Mouse (Mus musculus) forebrain, embryonic 10.5 days (tissue): ENCODE results near the gene Bcl11a. TPM values are rescaled to one million over a fixed set of nuclear protein-coding genes. Genes with fewer than 3 reads are reported as not detected.

Experiments used
- DNase-seq: peaks from one replicate; pipeline ENCODE4 v3.0.0-alpha.2; 2017; ENCODE audit warnings: low spot score; ENCODE audit errors: extremely low spot score
- H3K27ac ChIP-seq: fragments of 300-500 bp; sonication (generic); 2 replicates; pipeline ENCODE4 v1.5.1; 2016; ENCODE audit warnings: mild to moderate bottlenecking
- H3K27me3 ChIP-seq: fragments of 300-500 bp; sonication (generic); 2 replicates; pipeline ENCODE4 v1.6.1; 2016; ENCODE audit warnings: mild to moderate bottlenecking; ENCODE audit not compliant: poor library complexity, severe bottlenecking
- H3K36me3 ChIP-seq: fragments of 300-500 bp; sonication (generic); replicated peaks from 2 replicates; pipeline ENCODE4 v1.6.1; 2016; ENCODE audit warnings: mild to moderate bottlenecking, moderate library complexity
- H3K4me1 ChIP-seq: fragments of 300-500 bp; sonication (generic); 2 replicates; pipeline ENCODE4 v1.6.1; 2016
- H3K4me3 ChIP-seq: fragments of 300-500 bp; sonication (generic); 2 replicates; pipeline ENCODE4 v1.5.1; 2016; ENCODE audit warnings: mild to moderate bottlenecking, moderate library complexity
- H3K9me3 ChIP-seq: fragments of 300-500 bp; sonication (generic); 2 replicates; pipeline ENCODE4 v1.6.1; 2016; ENCODE audit warnings: mild to moderate bottlenecking, moderate library complexity
- WGBS: fragments of 180-500 bp; shearing (Covaris S2); methylation state at CpG from one replicate; pipeline ENCODE4 v1.1.7; 2016; 5-methylcytosine and 5-hydroxymethylcytosine counted together
- polyA plus RNA-seq: library from polyadenylated mRNA; unstranded; fragments of >200 nt; fragmentation: Nextera tagmentation; extraction: Ambion mirVana; gene quantifications from 2 replicates; pipeline ENCODE4 v1.2.1, GENCODE M21; 2016

Gene Bcl11a
- 37.6 and 44.1 TPM in 2 replicates for polyA plus RNA-seq

DNA sequence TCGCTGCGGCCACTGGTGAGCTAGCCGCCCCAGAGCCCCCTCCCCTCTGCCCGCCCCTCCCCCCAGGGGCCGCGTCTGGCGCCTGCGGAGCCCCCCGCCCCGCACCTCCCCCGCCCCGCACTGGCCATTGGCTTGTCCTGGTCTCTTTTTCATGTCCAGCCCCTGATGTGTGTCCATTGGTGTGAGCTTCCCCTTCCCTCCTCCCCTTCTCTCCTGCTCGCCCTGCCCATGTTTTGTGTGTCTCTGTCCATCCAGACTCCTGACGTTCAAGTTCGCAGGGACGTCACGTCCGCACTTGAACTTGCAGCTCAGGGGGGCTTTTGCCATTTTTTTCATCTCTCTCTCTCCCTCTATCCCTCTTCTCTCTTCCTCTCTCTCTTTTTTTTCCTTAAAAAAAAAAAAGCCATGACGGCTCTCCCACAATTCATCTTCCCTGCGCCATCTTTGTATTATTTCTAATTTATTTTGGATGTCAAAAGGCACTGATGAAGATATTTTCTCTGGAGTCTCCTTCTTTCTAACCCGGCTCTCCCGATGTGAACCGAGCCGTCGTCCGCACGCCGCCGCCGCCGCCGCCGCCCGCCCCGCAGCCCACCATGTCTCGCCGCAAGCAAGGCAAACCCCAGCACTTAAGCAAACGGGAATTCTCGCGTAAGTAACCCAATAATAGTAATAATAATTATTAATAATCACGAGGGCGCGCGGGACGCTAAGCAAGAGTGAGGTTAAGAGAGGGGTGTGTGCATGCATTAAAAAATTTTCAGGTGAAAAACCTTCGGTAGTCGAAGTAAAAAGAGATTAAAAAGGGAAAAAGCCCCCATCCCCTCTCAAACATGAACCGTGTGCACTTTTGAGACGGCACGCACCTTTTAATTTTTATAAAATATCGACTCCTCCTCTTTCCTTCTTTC is at the start of gene Bcl11a:
Gene Bcl11a (plus strand): TSS at position 262 of the 911 bp plus-strand sequence.
- peak within 1 kb of the TSS; percentile 96 for H3K27ac ChIP-seq
- peak within 1 kb of the TSS; percentile 75 for H3K4me3 ChIP-seq
- H3K27me3 ChIP-seq = peaks cover 39% of the 10 kb centered on the region
- no peaks in the 10 kb centered on the region for H3K36me3 ChIP-seq
- DNase-seq = peak; percentile 89
- no peaks in the 10 kb centered on the region for H3K9me3 ChIP-seq
- under 1% methylated on average over 41 of the region's 51 CpGs for WGBS
- peaks cover 67% of the 10 kb centered on the region for H3K4me1 ChIP-seq

DNA sequence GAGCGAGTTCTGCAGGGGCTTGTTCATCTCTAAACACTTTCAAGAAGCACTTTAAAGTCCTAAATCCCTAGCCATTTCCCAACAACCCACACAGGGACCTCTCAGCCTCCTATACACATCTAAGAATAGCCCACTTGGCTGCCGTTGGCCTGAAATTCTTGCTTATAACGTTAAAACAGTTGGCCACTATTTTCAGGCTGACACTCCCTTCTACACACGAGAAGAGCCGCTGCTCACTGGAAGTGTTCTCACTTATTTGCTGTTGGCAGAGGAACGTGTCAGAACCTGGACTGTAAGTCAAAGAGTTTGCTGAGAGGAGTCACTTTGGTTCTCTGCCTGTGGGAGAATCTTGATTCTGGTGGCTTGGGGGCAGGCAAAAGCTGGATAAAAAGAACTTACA is 33.8 kb upstream of the Bcl11a start:
- Histone ChIP-seq H3K9me3 (no peaks in the 10 kb centered on the region), H3K4me1 (no peaks in the 10 kb centered on the region)
- 89% methylated on average over 6 of the region's 6 CpGs for WGBS

DNA sequence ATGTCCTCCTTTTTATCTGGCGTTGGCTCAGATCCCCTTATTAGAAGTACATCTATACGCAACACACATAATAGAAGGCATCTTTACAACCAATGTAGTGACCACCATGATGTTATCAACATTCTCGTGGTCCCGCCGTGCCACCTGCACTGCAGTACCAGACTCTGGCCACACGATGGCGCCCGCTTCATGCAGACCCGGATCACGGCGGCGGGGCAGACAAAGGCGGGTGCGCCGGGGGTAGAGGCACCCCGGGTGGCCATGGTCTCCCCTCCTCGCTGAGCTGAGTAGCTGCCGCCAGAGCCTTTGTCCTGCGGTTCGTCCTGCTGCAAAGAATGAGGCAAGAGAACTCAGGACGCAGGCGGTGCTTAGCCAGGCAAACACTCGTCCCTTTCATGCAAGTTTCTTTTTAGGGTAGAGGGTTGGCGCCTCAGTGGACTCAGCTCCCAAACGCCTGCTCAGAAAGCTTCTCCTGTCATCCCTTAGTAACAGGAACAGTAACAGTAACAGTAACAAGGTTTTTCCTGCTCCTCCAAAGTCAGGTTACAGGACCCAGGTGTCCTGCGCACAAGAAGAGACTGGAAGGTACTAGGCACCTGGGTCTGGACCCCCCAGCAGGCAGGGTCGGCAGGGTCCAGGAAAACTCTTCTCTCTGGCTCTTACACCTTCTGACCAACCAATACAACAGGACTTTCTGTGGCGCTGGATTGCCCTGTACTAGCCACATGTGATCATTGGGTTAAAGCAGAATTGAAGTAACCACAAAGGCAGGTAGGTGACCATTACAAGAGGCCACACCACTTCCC is 28.4 kb upstream of the Bcl11a start:
- Histone ChIP-seq H3K36me3 (no peaks in the 10 kb centered on the region), H3K27me3 (peaks cover 36% of the 10 kb centered on the region), H3K4me1 (peaks cover 9% of the 10 kb centered on the region), H3K4me3 (peak overlapping the region; percentile 58), H3K27ac (peak overlapping the region; percentile 93), H3K9me3 (no peaks in the 10 kb centered on the region)
- peak; percentile 88 for DNase-seq
- WGBS = 5% methylated on average over 28 of the region's 28 CpGs

More for the DNA sequence above, 33.8 kb upstream of the Bcl11a start:
- H3K27me3 ChIP-seq = peaks cover 8% of the 10 kb centered on the region; the same call in 1 of the 2 replicates
- H3K27ac ChIP-seq = no peak overlapping the region
- DNase-seq = no peak
- H3K4me3 ChIP-seq = no peak overlapping the region
- H3K36me3 ChIP-seq = no peaks in the 10 kb centered on the region

DNA sequence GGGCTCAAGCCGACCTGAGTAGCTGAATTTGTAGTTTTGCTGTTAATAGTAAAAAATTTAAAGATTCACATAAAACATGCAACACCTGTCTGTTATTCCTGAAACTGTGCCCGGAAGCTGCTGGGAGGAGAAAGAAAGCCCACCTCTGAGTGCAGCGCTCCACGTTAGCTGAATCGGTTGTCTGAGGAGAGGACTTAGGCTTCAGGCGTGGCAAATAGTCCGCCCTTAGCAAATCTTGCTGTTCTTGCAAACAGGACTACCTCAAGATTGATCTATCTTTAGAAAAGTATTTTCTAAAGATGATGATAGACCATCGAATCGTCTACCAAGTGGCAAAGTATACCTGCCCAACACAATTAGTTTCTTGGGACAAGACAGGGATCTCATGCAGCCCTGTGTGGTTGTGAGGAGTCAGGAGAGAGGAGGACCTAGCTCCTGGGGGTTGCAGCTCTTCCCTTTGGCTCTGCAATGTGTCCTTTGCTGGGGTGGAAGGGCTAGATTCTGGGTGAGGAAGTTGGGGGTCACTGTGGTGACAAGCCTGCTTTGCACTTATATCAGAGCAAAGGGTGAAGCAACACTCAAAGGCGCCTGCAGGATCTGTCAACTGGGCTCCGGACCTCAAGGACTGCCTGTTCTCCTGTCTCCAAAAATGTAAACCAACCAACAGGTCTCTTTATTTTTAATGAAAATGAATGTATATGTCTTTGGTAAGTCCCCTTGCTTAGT is 27.7 kb upstream of the Bcl11a start:
- H3K4me3 ChIP-seq = peak overlapping the region; percentile 58; the same call in 1 of the 2 replicates
- peaks cover 36% of the 10 kb centered on the region for H3K27me3 ChIP-seq
- DNase-seq = no peak
- WGBS = 77% methylated on average over 11 of the region's 11 CpGs
- peak overlapping the region; percentile 93; the same call in 1 of the 2 replicates for H3K27ac ChIP-seq
- no peaks in the 10 kb centered on the region for H3K9me3 ChIP-seq
- H3K4me1 ChIP-seq = peaks cover 9% of the 10 kb centered on the region
- H3K36me3 ChIP-seq = no peaks in the 10 kb centered on the region

DNA sequence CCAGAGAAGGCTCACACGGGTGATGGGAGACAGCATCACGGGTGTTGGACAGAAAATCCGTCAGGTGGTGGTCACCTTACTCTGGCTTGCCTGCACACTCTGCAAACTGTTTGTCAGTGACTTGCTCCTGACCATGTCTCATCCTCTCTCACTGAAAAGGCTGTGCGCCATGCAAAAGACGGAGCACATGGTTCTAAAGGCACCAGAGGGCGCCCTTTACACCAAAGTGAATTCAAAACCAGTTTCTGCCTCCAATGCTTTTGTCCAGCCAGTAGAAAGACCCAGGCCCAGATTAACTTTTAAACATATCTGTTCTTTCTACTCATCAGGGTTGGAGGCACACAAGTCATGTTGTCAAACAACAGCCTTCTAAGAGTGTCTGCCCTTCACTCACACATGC is 25.0 kb upstream of the Bcl11a start:
- H3K36me3 ChIP-seq = no peaks in the 10 kb centered on the region
- H3K27ac ChIP-seq = no peak overlapping the region
- H3K27me3 ChIP-seq = peaks cover 33% of the 10 kb centered on the region
- peak; percentile 25 for DNase-seq
- peaks cover 9% of the 10 kb centered on the region for H3K4me1 ChIP-seq
- no peak overlapping the region for H3K4me3 ChIP-seq
- no peaks in the 10 kb centered on the region for H3K9me3 ChIP-seq
- WGBS = 66% methylated on average over 6 of the region's 6 CpGs

DNA sequence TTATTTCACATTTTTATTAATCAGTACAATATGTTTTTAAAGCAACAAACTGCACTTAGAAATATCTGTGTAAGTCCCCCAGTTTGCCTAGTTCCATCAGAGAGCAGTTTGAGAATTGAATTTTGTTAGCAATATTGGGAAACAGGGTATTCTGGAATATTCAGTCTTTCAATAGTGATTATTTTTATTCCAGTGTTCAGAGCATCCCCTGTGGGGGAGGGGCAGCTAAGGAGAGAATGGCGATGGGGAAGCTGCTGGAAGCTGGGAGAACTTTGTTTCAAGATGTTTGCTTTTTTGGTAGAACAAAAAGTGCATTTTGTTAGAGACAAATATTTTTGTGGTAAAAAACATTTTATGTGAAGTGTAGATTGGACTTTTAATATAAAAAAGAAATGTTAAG is 18.7 kb upstream of the Bcl11a start:
- Histone ChIP-seq H3K4me3 (no peak overlapping the region), H3K4me1 (peaks cover 51% of the 10 kb centered on the region), H3K9me3 (no peaks in the 10 kb centered on the region), H3K27me3 (peaks cover 60% of the 10 kb centered on the region), H3K36me3 (no peaks in the 10 kb centered on the region), H3K27ac (no peak overlapping the region)
- 4% methylated on average over 1 of the region's 1 CpGs for WGBS
- DNase-seq = no peak

DNA sequence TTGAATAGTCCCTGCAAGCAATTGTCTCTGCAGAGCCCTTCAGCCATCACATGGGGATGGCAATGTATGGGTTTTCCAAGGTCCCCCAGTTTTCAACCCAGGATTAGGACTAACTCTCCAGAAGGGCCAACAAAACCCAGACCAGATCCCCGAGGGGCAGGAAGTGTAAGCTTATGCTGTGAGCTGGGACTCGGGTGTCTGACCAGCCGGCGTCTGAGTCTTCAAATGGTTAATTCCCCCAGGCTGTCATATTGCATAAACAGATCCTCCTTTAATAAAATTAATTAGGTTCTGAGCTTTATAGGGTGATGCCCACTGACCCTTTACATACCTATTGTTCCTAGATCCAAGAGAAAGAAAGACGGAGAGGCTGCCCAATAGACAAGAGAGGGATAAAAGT is 17.4 kb upstream of the Bcl11a start:
- no peak for DNase-seq
- H3K27ac ChIP-seq = peak overlapping the region; percentile 42; the same call in 1 of the 2 replicates
- H3K4me3 ChIP-seq = peak overlapping the region; percentile 48
- peaks cover 51% of the 10 kb centered on the region for H3K4me1 ChIP-seq
- H3K27me3 ChIP-seq = peaks cover 61% of the 10 kb centered on the region
- no peaks in the 10 kb centered on the region for H3K36me3 ChIP-seq
- 3% methylated on average over 5 of the region's 5 CpGs for WGBS
- H3K9me3 ChIP-seq = no peaks in the 10 kb centered on the region

DNA sequence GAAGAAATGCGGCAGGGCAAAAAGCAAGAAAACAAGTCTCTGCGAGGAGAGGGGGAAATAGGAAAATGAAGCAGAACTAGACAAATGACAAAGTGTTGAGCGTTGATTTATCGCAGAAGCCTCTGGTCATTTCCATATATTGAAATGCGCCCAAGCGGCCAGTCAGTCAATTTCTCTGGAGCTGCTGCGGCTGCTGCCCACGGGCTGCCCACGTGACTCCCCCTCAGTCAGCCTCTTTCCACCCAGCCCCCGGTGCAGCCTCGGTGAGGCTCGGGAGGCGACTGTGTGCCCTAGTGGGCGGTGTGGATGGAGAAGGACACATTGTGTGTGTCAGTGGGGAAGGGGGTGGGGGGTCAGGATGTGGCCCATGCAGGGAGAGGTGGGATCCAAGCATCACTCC is 16.0 kb upstream of the Bcl11a start:
- Histone ChIP-seq H3K27ac (peak overlapping the region; percentile 74), H3K4me3 (peak overlapping the region; percentile 48), H3K9me3 (no peaks in the 10 kb centered on the region), H3K27me3 (peaks cover 70% of the 10 kb centered on the region), H3K36me3 (no peaks in the 10 kb centered on the region), H3K4me1 (peaks cover 51% of the 10 kb centered on the region)
- 2% methylated on average over 14 of the region's 14 CpGs for WGBS
- peak; percentile 50 for DNase-seq

DNA sequence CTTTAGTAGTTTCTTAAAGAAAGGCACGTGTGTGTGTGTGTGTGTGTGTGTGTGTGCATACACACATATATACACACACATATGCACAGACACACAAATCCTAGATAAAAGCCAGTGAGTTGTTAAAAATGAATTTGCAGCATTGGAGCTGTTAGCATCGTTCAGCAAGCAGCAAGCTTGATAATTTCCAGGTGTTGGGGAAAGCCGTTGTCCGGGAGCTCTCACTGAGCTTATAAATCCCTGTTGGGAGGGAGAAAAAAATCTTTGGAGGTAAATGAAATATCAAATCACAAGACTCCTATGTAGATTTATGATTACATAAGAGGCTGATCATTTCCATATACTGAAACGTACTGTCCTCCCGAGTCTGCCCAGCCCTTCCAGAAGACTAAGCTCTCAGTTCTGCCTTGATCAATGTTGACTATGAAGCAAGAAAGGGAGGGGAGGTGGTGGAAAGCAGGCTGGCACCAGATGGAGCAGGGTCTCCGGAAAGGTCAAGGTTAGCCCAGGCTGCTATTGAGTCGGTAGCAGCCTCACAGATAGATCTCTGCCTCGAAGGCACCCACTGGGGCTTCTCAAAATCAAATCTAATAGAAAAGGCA is 15.3 kb upstream of the Bcl11a start:
- Histone ChIP-seq H3K9me3 (no peaks in the 10 kb centered on the region), H3K4me3 (no peak overlapping the region), H3K36me3 (no peaks in the 10 kb centered on the region), H3K27me3 (peaks cover 70% of the 10 kb centered on the region), H3K4me1 (peaks cover 51% of the 10 kb centered on the region), H3K27ac (0 out of 2 replicates have a peak overlapping the region, but pooled peaks have one; percentile 74)
- no peak for DNase-seq
- 34% methylated on average over 9 of the region's 9 CpGs for WGBS

DNA sequence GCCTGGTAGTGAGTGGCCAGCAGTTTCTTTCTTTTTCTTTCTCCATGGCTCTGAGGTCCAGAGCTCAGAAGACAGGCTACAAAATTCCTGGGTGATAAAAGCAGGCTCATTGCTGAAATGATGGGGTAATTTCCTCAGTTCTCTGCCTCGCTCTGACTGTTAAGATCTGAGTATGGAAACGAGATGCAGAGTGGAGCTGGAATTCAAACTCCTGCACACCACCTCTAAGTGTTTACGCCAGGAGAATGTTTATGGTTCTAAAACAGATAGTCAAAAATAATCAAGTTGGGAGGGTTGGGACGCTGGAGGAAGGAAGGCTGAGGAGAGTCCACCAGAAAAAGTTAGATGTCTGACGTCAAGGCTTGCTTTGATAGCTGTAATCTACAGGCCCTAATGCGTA is 13.6 kb upstream of the Bcl11a start:
- DNase-seq = no peak
- Histone ChIP-seq H3K4me3 (no peak overlapping the region), H3K27me3 (peaks cover 55% of the 10 kb centered on the region), H3K27ac (no peak overlapping the region), H3K9me3 (no peaks in the 10 kb centered on the region), H3K36me3 (no peaks in the 10 kb centered on the region), H3K4me1 (peaks cover 43% of the 10 kb centered on the region)
- 85% methylated on average over 6 of the region's 6 CpGs for WGBS

DNA sequence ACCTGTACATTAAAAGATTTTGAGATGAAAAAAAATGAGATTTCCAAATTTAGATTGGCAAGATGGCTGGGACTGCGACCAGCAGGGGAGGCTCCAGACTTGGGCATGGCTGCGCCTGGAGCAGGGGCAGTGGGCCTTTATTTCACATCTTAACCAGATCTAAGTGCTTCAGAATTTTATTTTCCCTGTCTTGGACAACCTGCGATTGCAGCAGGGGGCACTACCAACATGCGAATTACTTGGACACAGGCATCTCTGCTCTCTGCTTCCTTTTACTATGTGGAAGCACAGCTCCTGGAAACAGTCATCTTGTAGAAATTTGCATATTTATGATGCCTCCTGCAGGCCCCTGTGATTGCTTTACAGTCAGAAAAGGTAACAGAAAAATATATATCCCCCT is 12.5 kb upstream of the Bcl11a start:
- H3K27me3 ChIP-seq = peaks cover 48% of the 10 kb centered on the region
- peaks cover 32% of the 10 kb centered on the region for H3K4me1 ChIP-seq
- no peaks in the 10 kb centered on the region for H3K9me3 ChIP-seq
- H3K4me3 ChIP-seq = no peak overlapping the region
- 68% methylated on average over 4 of the region's 4 CpGs for WGBS
- no peaks in the 10 kb centered on the region for H3K36me3 ChIP-seq
- no peak overlapping the region for H3K27ac ChIP-seq
- no peak for DNase-seq
